Mouse (Mus musculus): ENCODE measurements around the gene Fam171a1. TPM values are rescaled to one million over a fixed set of nuclear protein-coding genes. Genes with fewer than 3 reads are reported as not detected.
"Not testable (repeated sequence)": the region's sequence is repeated elsewhere in the genome, so short reads cannot be mapped to it uniquely, and the experiment has no call there.

Gene Fam171a1
- polyA plus RNA-seq (2012; rRNA removed) = 1.6 and 1.7 TPM in 2 replicates
- 2.4 and 2.6 TPM in 2 replicates for polyA plus RNA-seq (2014; fragmentation: Nextera tagmentation; extraction: Ambion mirVana)

DNA sequence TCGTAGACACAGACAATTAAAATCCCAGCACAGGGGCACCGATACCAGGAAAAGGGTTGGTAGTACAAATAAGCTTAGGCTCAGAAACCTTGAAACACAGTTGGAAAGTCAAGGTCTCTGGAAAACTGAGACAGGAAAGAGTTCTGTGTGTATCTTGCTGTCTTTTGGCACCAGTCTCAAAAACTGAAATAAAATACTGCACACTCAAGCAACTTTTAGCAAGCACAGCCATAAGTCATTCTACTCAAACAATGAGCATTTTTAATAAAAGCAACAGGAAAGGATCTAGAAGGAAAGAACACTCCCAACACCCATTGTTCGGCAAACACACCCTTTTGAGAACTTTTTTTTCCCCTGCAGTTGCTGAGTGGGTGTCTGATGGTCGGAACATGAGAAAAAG lies at the start of gene Fam171a1:
Gene Fam171a1, plus strand, starts transcription at position 359 of the 400 bp plus-strand sequence.
- no peak within 1 kb of the TSS for H3K27ac ChIP-seq

GRCm38 (mm10) chr2:3069140-3069539 lies 44.9 kb upstream of the Fam171a1 start:
- Histone ChIP-seq H3K9me3 (ENCODE audit: control insufficient read depth, low read length) (no peaks in the 10 kb centered on the region), H3K4me3 (ENCODE audit: insufficient read depth in 1 of 2, low read depth in 2 of 2, low read length in 2 of 2) (no peak overlapping the region), H3K4me2 (ENCODE audit: low read depth) (no peak overlapping the region), H3K27me3 (ENCODE audit: control insufficient read depth, insufficient read depth, low read length) (no peaks in the 10 kb centered on the region), H3K9ac (replicated peaks) (no peak overlapping the region), H3K4me1 (replicated peaks; ENCODE audit: control insufficient read depth in 2 of 2, insufficient read depth in 2 of 2, low read length in 1 of 2) (no peaks in the 10 kb centered on the region), H3K27ac (no peak overlapping the region), H3K36me3 (replicated peaks; ENCODE audit: control insufficient read depth, insufficient read depth, low read depth) (no peaks in the 10 kb centered on the region)
- 69% methylated on average over 1 of the region's 1 CpGs for WGBS (ENCODE audit: insufficient replicate concordance)
- ATAC-seq (ENCODE audit: insufficient read depth) (no peak), DNase-seq (ENCODE audit: low read depth in 3 of 3, low spot score in 3 of 3) (no peak)
- no peak for TF ChIP-seq CTCF (IDR thresholded peaks at IDR 0.05; ENCODE audit: low read depth)
- no peak for TF ChIP-seq EP300 (IDR thresholded peaks at IDR 0.05; ENCODE audit: low read depth)

More for the DNA sequence above, at the start of gene Fam171a1:
- H3K4me1 ChIP-seq (replicated peaks; ENCODE audit: control insufficient read depth in 2 of 2, insufficient read depth in 2 of 2, low read length in 1 of 2) = no peaks in the 10 kb centered on the region
- H3K27me3 ChIP-seq (ENCODE audit: control insufficient read depth, insufficient read depth, low read length) = peaks cover 7% of the 10 kb centered on the region
- WGBS (ENCODE audit: insufficient replicate concordance) = 46% methylated on average over 4 of the region's 4 CpGs
- DNase-seq (ENCODE audit: low read depth in 3 of 3, low spot score in 3 of 3) (no peak), ATAC-seq (ENCODE audit: insufficient read depth) (no peak)
- no peaks in the 10 kb centered on the region for H3K36me3 ChIP-seq (replicated peaks; ENCODE audit: control insufficient read depth, insufficient read depth, low read depth)
- H3K9ac ChIP-seq (replicated peaks) = no peak within 1 kb of the TSS
- no peaks in the 10 kb centered on the region for H3K9me3 ChIP-seq (ENCODE audit: control insufficient read depth, low read length)
- H3K4me3 ChIP-seq (ENCODE audit: insufficient read depth in 1 of 2, low read depth in 2 of 2, low read length in 2 of 2) = no peak within 1 kb of the TSS
- TF ChIP-seq EP300 (IDR thresholded peaks at IDR 0.05; ENCODE audit: low read depth) = no peak
- no peak for TF ChIP-seq CTCF (IDR thresholded peaks at IDR 0.05; ENCODE audit: low read depth)
- H3K4me2 ChIP-seq (ENCODE audit: low read depth) = no peak within 1 kb of the TSS

DNA sequence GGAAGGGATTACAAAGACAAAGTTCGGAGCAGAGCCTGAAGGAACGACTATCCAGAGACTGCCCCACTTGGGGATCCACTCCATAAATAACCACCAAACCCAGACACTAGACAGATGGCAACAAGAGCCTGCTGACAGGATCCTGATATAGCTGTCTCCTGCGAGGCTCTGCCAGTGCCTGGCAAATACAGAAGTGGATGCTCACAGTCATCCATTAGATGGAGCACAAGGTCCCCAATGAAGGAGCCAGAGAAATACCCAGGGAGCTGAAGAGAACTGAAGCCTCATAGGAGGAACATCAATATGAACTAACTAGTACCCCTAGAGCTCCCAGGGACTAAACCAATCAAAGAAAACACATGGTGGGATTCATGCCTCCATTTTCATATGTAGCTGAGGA lies 25.7 kb upstream of the Fam171a1 start:
- not testable (repeated sequence) for H3K4me3 ChIP-seq (ENCODE audit: insufficient read depth in 1 of 2, low read depth in 2 of 2, low read length in 2 of 2); H3K9ac ChIP-seq (replicated peaks); ATAC-seq (ENCODE audit: insufficient read depth); H3K4me2 ChIP-seq (ENCODE audit: low read depth); H3K36me3 ChIP-seq (replicated peaks; ENCODE audit: control insufficient read depth, insufficient read depth, low read depth); DNase-seq (ENCODE audit: low read depth in 3 of 3, low spot score in 3 of 3); H3K9me3 ChIP-seq (ENCODE audit: control insufficient read depth, low read length); H3K27ac ChIP-seq; H3K4me1 ChIP-seq (replicated peaks; ENCODE audit: control insufficient read depth in 2 of 2, insufficient read depth in 2 of 2, low read length in 1 of 2); H3K27me3 ChIP-seq (ENCODE audit: control insufficient read depth, insufficient read depth, low read length)
- WGBS (ENCODE audit: insufficient replicate concordance) = 53% methylated on average over 3 of the region's 3 CpGs

GRCm38 (mm10) chr2:3089274-3089673 lies 24.8 kb upstream of the Fam171a1 start:
- no peak overlapping the region for H3K27ac ChIP-seq
- H3K4me1 ChIP-seq (replicated peaks; ENCODE audit: control insufficient read depth in 2 of 2, insufficient read depth in 2 of 2, low read length in 1 of 2) = no peaks in the 10 kb centered on the region
- no peaks in the 10 kb centered on the region for H3K27me3 ChIP-seq (ENCODE audit: control insufficient read depth, insufficient read depth, low read length)
- no peak overlapping the region for H3K4me3 ChIP-seq (ENCODE audit: insufficient read depth in 1 of 2, low read depth in 2 of 2, low read length in 2 of 2)
- DNase-seq (ENCODE audit: low read depth in 3 of 3, low spot score in 3 of 3) (no peak), ATAC-seq (ENCODE audit: insufficient read depth) (no peak)
- 14% methylated on average over 1 of the region's 1 CpGs for WGBS (ENCODE audit: insufficient replicate concordance)
- H3K9ac ChIP-seq (replicated peaks) = no peak overlapping the region
- TF ChIP-seq CTCF (IDR thresholded peaks at IDR 0.05; ENCODE audit: low read depth) = peak; percentile 12; the same call in 1 of the 2 replicates
- TF ChIP-seq EP300 (IDR thresholded peaks at IDR 0.05; ENCODE audit: low read depth) = no peak
- H3K4me2 ChIP-seq (ENCODE audit: low read depth) = no peak overlapping the region
- no peaks in the 10 kb centered on the region for H3K36me3 ChIP-seq (replicated peaks; ENCODE audit: control insufficient read depth, insufficient read depth, low read depth)
- H3K9me3 ChIP-seq (ENCODE audit: control insufficient read depth, low read length) = no peaks in the 10 kb centered on the region

- DNase-seq (ENCODE audit: low read depth in 3 of 3, low spot score in 3 of 3) = no peak
- 32% methylated on average over 1 of the region's 1 CpGs for WGBS (ENCODE audit: insufficient replicate concordance)
- H3K4me2 ChIP-seq (ENCODE audit: low read depth) = no peak overlapping the region
- H3K36me3 ChIP-seq (replicated peaks; ENCODE audit: control insufficient read depth, insufficient read depth, low read depth) = no peaks in the 10 kb centered on the region
- no peak overlapping the region for H3K4me3 ChIP-seq (ENCODE audit: insufficient read depth in 1 of 2, low read depth in 2 of 2, low read length in 2 of 2)
- no peak for ATAC-seq (ENCODE audit: insufficient read depth)
- H3K27me3 ChIP-seq (ENCODE audit: control insufficient read depth, insufficient read depth, low read length) = no peaks in the 10 kb centered on the region
- TF ChIP-seq CTCF (IDR thresholded peaks at IDR 0.05; ENCODE audit: low read depth) = no peak
- no peak for TF ChIP-seq EP300 (IDR thresholded peaks at IDR 0.05; ENCODE audit: low read depth)
- H3K9ac ChIP-seq (replicated peaks) = no peak overlapping the region
- no peaks in the 10 kb centered on the region for H3K4me1 ChIP-seq (replicated peaks; ENCODE audit: control insufficient read depth in 2 of 2, insufficient read depth in 2 of 2, low read length in 1 of 2)
- H3K27ac ChIP-seq = no peak overlapping the region
- H3K9me3 ChIP-seq (ENCODE audit: control insufficient read depth, low read length) = no peaks in the 10 kb centered on the region
These were observed 17.9 kb upstream of the Fam171a1 start for GRCm38 (mm10) chr2:3096101-3096500.

Data from liver, embryonic 14.5 days (tissue).